Mouse (Mus musculus): ENCODE measurements around the gene Il20rb. TPM values are rescaled to one million over a fixed set of nuclear protein-coding genes. Genes with fewer than 3 reads are reported as not detected.

Il20rb gene
- polyA plus RNA-seq, 1 experiment: 0.04 TPM

- Histone ChIP-seq H3K4me3 (replicated peaks) (no peak overlapping the region), H3K27me3 (ENCODE audit: control insufficient read depth) (peaks cover 6% of the 10 kb centered on the region), H3K9me3 (ENCODE audit: control insufficient read depth, low read length) (no peaks in the 10 kb centered on the region), H3K4me1 (ENCODE audit: control insufficient read depth) (peaks cover 6% of the 10 kb centered on the region), H3K36me3 (ENCODE audit: control insufficient read depth) (no peaks in the 10 kb centered on the region)
- TF ChIP-seq GATA1 (IDR thresholded peaks at IDR 0.05; ENCODE audit: low read length) (no peak), TAL1 (IDR thresholded peaks at IDR 0.05; ENCODE audit: low read length) (no peak)
These were observed 34.2 kb downstream of the Il20rb start for GRCm38 (mm10) chr9:100452432-100452831.

- Histone ChIP-seq H3K4me3 (replicated peaks) (peak overlapping the region; percentile 56), H3K4me1 (ENCODE audit: control insufficient read depth) (peaks cover 5% of the 10 kb centered on the region), H3K9me3 (ENCODE audit: control insufficient read depth, low read length) (no peaks in the 10 kb centered on the region), H3K27me3 (ENCODE audit: control insufficient read depth) (peaks cover 7% of the 10 kb centered on the region), H3K36me3 (ENCODE audit: control insufficient read depth) (no peaks in the 10 kb centered on the region)
- no peak for TF ChIP-seq TAL1 (IDR thresholded peaks at IDR 0.05; ENCODE audit: low read length)
- no peak for TF ChIP-seq GATA1 (IDR thresholded peaks at IDR 0.05; ENCODE audit: low read length)
These were observed 40.4 kb downstream of the Il20rb start for GRCm38 (mm10) chr9:100446059-100446686.

- Histone ChIP-seq H3K9me3 (ENCODE audit: control insufficient read depth, low read length) (no peaks in the 10 kb centered on the region), H3K27me3 (ENCODE audit: control insufficient read depth) (no peaks in the 10 kb centered on the region), H3K36me3 (ENCODE audit: control insufficient read depth) (no peaks in the 10 kb centered on the region), H3K4me1 (ENCODE audit: control insufficient read depth) (no peaks in the 10 kb centered on the region), H3K4me3 (replicated peaks) (no peak overlapping the region)
- TF ChIP-seq TAL1 (IDR thresholded peaks at IDR 0.05; ENCODE audit: low read length) (no peak), GATA1 (IDR thresholded peaks at IDR 0.05; ENCODE audit: low read length) (no peak)
These were observed 46.3 kb downstream of the Il20rb start for GRCm38 (mm10) chr9:100440111-100440790.

- TF ChIP-seq GATA1 (IDR thresholded peaks at IDR 0.05; ENCODE audit: low read length) (no peak), TAL1 (IDR thresholded peaks at IDR 0.05; ENCODE audit: low read length) (no peak)
- H3K4me3 ChIP-seq (replicated peaks): no peak overlapping the region
These were observed 47.1 kb downstream of the Il20rb start for GRCm38 (mm10) chr9:100439481-100439880.

GRCm38 (mm10) chr9:100438994-100439393 is 47.6 kb downstream of the Il20rb start:
- Histone ChIP-seq H3K9me3 (ENCODE audit: control insufficient read depth, low read length) (no peaks in the 10 kb centered on the region), H3K27me3 (ENCODE audit: control insufficient read depth) (no peaks in the 10 kb centered on the region), H3K4me1 (ENCODE audit: control insufficient read depth) (no peaks in the 10 kb centered on the region), H3K36me3 (ENCODE audit: control insufficient read depth) (no peaks in the 10 kb centered on the region), H3K4me3 (replicated peaks) (no peak overlapping the region)
- no peak for TF ChIP-seq TAL1 (IDR thresholded peaks at IDR 0.05; ENCODE audit: low read length)
- no peak for TF ChIP-seq GATA1 (IDR thresholded peaks at IDR 0.05; ENCODE audit: low read length)

More at GRCm38 (mm10) chr9:100439481-100439880, 47.1 kb downstream of the Il20rb start:
- Histone ChIP-seq H3K27me3 (ENCODE audit: control insufficient read depth) (no peaks in the 10 kb centered on the region), H3K4me1 (ENCODE audit: control insufficient read depth) (no peaks in the 10 kb centered on the region), H3K36me3 (ENCODE audit: control insufficient read depth) (no peaks in the 10 kb centered on the region), H3K9me3 (ENCODE audit: control insufficient read depth, low read length) (no peaks in the 10 kb centered on the region)

GRCm38 (mm10) chr9:100436865-100437595 is 49.6 kb downstream of the Il20rb start:
- H3K4me3 ChIP-seq (replicated peaks): no peak overlapping the region
- H3K27me3 ChIP-seq (ENCODE audit: control insufficient read depth): no peaks in the 10 kb centered on the region
- H3K9me3 ChIP-seq (ENCODE audit: control insufficient read depth, low read length): no peaks in the 10 kb centered on the region
- no peaks in the 10 kb centered on the region for H3K36me3 ChIP-seq (ENCODE audit: control insufficient read depth)
- TF ChIP-seq GATA1 (IDR thresholded peaks at IDR 0.05; ENCODE audit: low read length) (no peak), TAL1 (IDR thresholded peaks at IDR 0.05; ENCODE audit: low read length) (no peak)
- H3K4me1 ChIP-seq (ENCODE audit: control insufficient read depth): no peaks in the 10 kb centered on the region

- Histone ChIP-seq H3K4me1 (ENCODE audit: control insufficient read depth) (no peaks in the 10 kb centered on the region), H3K27me3 (ENCODE audit: control insufficient read depth) (no peaks in the 10 kb centered on the region), H3K9me3 (ENCODE audit: control insufficient read depth, low read length) (no peaks in the 10 kb centered on the region), H3K4me3 (replicated peaks) (no peak overlapping the region), H3K36me3 (ENCODE audit: control insufficient read depth) (no peaks in the 10 kb centered on the region)
- TF ChIP-seq TAL1 (IDR thresholded peaks at IDR 0.05; ENCODE audit: low read length) (no peak), GATA1 (IDR thresholded peaks at IDR 0.05; ENCODE audit: low read length) (no peak)
These were observed 55.2 kb downstream of the Il20rb start for GRCm38 (mm10) chr9:100431355-100431754.

- Histone ChIP-seq H3K27me3 (ENCODE audit: control insufficient read depth) (no peaks in the 10 kb centered on the region), H3K9me3 (ENCODE audit: control insufficient read depth, low read length) (no peaks in the 10 kb centered on the region), H3K36me3 (ENCODE audit: control insufficient read depth) (no peaks in the 10 kb centered on the region), H3K4me1 (ENCODE audit: control insufficient read depth) (no peaks in the 10 kb centered on the region), H3K4me3 (replicated peaks) (no peak overlapping the region)
- TF ChIP-seq TAL1 (IDR thresholded peaks at IDR 0.05; ENCODE audit: low read length): no peak
- no peak for TF ChIP-seq GATA1 (IDR thresholded peaks at IDR 0.05; ENCODE audit: low read length)
These were observed 55.7 kb downstream of the Il20rb start for GRCm38 (mm10) chr9:100430911-100431310.

- no peaks in the 10 kb centered on the region for H3K4me1 ChIP-seq (ENCODE audit: control insufficient read depth)
- H3K36me3 ChIP-seq (ENCODE audit: control insufficient read depth): no peaks in the 10 kb centered on the region
- H3K4me3 ChIP-seq (replicated peaks): no peak overlapping the region
- no peaks in the 10 kb centered on the region for H3K27me3 ChIP-seq (ENCODE audit: control insufficient read depth)
- no peaks in the 10 kb centered on the region for H3K9me3 ChIP-seq (ENCODE audit: control insufficient read depth, low read length)
- TF ChIP-seq TAL1 (IDR thresholded peaks at IDR 0.05; ENCODE audit: low read length): no peak
- no peak for TF ChIP-seq GATA1 (IDR thresholded peaks at IDR 0.05; ENCODE audit: low read length)
These were observed 66.9 kb downstream of the Il20rb start for GRCm38 (mm10) chr9:100419644-100420043.
